Mouse (Mus musculus) cerebellum, adult 2 months (tissue): ENCODE data around the gene Gm49486. TPM values are rescaled to one million over a fixed set of nuclear protein-coding genes. Genes with fewer than 3 reads are reported as not detected.

Experiments
- DNase-seq, 2 experiments: peaks; one replicate each; pipeline ENCODE4 v3.0.0; 2021
- H3K27ac ChIP-seq: fragments of 200-500 bp; 2 replicates; pipeline ENCODE4 v1.5.1; 2012; ENCODE audit warnings: low read length, control low read depth, inconsistent platforms; ENCODE audit not compliant: insufficient read depth
- H3K27me3 ChIP-seq: fragments of 200-500 bp; 2 replicates; pipeline ENCODE4 v1.6.1; 2012; ENCODE audit warnings: inconsistent platforms, mild to moderate bottlenecking, low read length, moderate library complexity; ENCODE audit not compliant: control insufficient read depth, insufficient read depth
- H3K4me1 ChIP-seq: fragments of 200-500 bp; 2 replicates; pipeline ENCODE4 v1.6.1; 2011; ENCODE audit warnings: low read length; ENCODE audit not compliant: control insufficient read depth, insufficient read depth
- H3K4me3 ChIP-seq: fragments of 200-500 bp; replicated peaks from 2 replicates; pipeline ENCODE3; 2011; ENCODE audit warnings: mild to moderate bottlenecking, low read depth, low read length, control low read depth; ENCODE audit not compliant: insufficient read depth
- CTCF ChIP-seq: fragments of 200-500 bp; IDR thresholded peaks from 2 replicates; pipeline ENCODE4 v1.5.1; 2011; ENCODE audit warnings: low read depth, mild to moderate bottlenecking, control low read depth, low read length, moderate library complexity, borderline replicate concordance; ENCODE audit not compliant: insufficient read depth
- POLR2A ChIP-seq: fragments of 200-500 bp; IDR thresholded peaks from 2 replicates; pipeline ENCODE4 v1.6.1; 2011; ENCODE audit warnings: low read length, control low read depth, borderline replicate concordance; ENCODE audit not compliant: insufficient read depth
- WGBS: fragments of 180-500 bp; shearing (Covaris S2); methylation state at CpG from one replicate; pipeline ENCODE4 v1.1.7; 2018; 5-methylcytosine and 5-hydroxymethylcytosine counted together
- polyA plus RNA-seq: library from polyadenylated mRNA; depleted of rRNA; stranded (reverse); fragments of >200 nt; gene quantifications from 2 replicates; pipeline ENCODE4 v1.2.3, GENCODE M21; 2012

The Gm49486 gene
- polyA plus RNA-seq, 1 experiment, result 0.67 TPM

GRCm38 (mm10) chr15:79262786-79263309 is 33.7 kb downstream of the Gm49486 start:
- H3K27ac ChIP-seq, result no peak overlapping the region
- WGBS, result 96% methylated on average over 3 of the region's 3 CpGs
- no peaks in the 10 kb centered on the region for H3K4me1 ChIP-seq
- H3K4me3 ChIP-seq, result no peak overlapping the region
- no peak for TF ChIP-seq POLR2A
- no peak for TF ChIP-seq CTCF
- no peak for DNase-seq
- peaks cover 7% of the 10 kb centered on the region; the same call in 1 of the 2 replicates for H3K27me3 ChIP-seq

GRCm38 (mm10) chr15:79263726-79264125 is 34.5 kb downstream of the Gm49486 start:
- no peak for DNase-seq
- Histone ChIP-seq H3K27ac (no peak overlapping the region), H3K4me1 (no peaks in the 10 kb centered on the region), H3K27me3 (peaks cover 7% of the 10 kb centered on the region; the same call in 1 of the 2 replicates), H3K4me3 (no peak overlapping the region)
- TF ChIP-seq POLR2A (no peak), CTCF (no peak)
- WGBS, result 94% methylated on average over 6 of the region's 6 CpGs

GRCm38 (mm10) chr15:79265384-79265783 is 36.2 kb downstream of the Gm49486 start:
- 72% methylated on average over 4 of the region's 4 CpGs for WGBS
- TF ChIP-seq CTCF (no peak), POLR2A (no peak)
- H3K4me1 ChIP-seq, result no peaks in the 10 kb centered on the region; the same call in none of the 2 replicates
- H3K27ac ChIP-seq, result no peak overlapping the region
- no peak overlapping the region for H3K4me3 ChIP-seq
- no peak for DNase-seq
- peaks cover 7% of the 10 kb centered on the region; the same call in 1 of the 2 replicates for H3K27me3 ChIP-seq

- Histone ChIP-seq H3K27ac (no peak overlapping the region), H3K27me3 (no peaks in the 10 kb centered on the region), H3K4me1 (no peaks in the 10 kb centered on the region; the same call in none of the 2 replicates), H3K4me3 (no peak overlapping the region)
- WGBS, result 31% methylated on average over 1 of the region's 1 CpGs
- DNase-seq, result no peak
- TF ChIP-seq POLR2A (no peak), CTCF (no peak)
These were observed 39.3 kb downstream of the Gm49486 start for GRCm38 (mm10) chr15:79268521-79268920.

GRCm38 (mm10) chr15:79270317-79271123 is 41.3 kb downstream of the Gm49486 start:
- Histone ChIP-seq H3K27ac (no peak overlapping the region), H3K4me1 (no peaks in the 10 kb centered on the region; the same call in none of the 2 replicates), H3K27me3 (no peaks in the 10 kb centered on the region), H3K4me3 (peak overlapping the region; percentile 6)
- TF ChIP-seq POLR2A (no peak), CTCF (no peak)
- WGBS, result under 1% methylated on average over 33 of the region's 33 CpGs
- DNase-seq, result peak; percentile 37 to 47

GRCm38 (mm10) chr15:79271124-79271746 is 42.0 kb downstream of the Gm49486 start:
- no peaks in the 10 kb centered on the region; the same call in none of the 2 replicates for H3K4me1 ChIP-seq
- peak; percentile 55; the same call in 1 of the 2 replicates for TF ChIP-seq CTCF
- TF ChIP-seq POLR2A, result no peak
- H3K4me3 ChIP-seq, result no peak overlapping the region
- DNase-seq, result no peak
- H3K27ac ChIP-seq, result no peak overlapping the region
- WGBS, result 16% methylated on average over 17 of the region's 17 CpGs
- no peaks in the 10 kb centered on the region for H3K27me3 ChIP-seq

- Histone ChIP-seq H3K4me1 (no peaks in the 10 kb centered on the region; the same call in none of the 2 replicates), H3K27ac (no peak overlapping the region), H3K27me3 (no peaks in the 10 kb centered on the region), H3K4me3 (no peak overlapping the region)
- no peak for DNase-seq
- TF ChIP-seq CTCF (no peak), POLR2A (no peak)
- 34% methylated on average over 10 of the region's 10 CpGs for WGBS
These were observed 43.8 kb downstream of the Gm49486 start for GRCm38 (mm10) chr15:79273020-79273419.
